Mouse (Mus musculus): ENCODE measurements at regions not wholly inside any gene's neighbourhood (a gene's known extent, or its start where the extent isn't known, plus 50 kb on each side); places are given as distances from the start of the nearest gene placed in this dataset.

DNA sequence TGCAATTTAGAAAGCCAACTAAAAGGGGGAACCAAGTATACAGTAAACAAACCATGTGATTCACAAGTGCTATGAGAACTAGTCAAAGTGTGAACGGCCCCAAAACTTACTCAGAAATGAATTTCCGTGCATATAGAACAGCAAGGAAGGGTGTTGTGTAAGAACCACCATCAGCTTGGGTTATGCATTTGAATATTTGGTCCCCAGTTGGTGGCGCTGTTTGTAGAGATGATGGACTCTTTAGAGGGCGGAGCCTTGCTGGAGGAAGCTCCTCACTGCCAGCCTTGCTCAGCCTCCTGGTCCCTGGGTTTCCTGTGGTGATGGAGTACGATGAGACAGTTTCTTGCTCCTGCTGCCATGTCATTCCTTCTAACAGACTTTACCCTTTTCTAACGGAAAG, 556.7 kb upstream of the Adgrl2 start:
- no peak overlapping the region for H3K4me2 ChIP-seq (ENCODE audit: insufficient read depth, low read depth, poor library complexity, severe bottlenecking)
- H3K4me3 ChIP-seq (replicated peaks in 1 of 3; ENCODE audit: low read depth in 2 of 3, low read length in 2 of 3, poor library complexity in 1 of 3): no peak overlapping the region
- no peak overlapping the region for H3K27ac ChIP-seq (ENCODE audit: insufficient read depth, low read depth)
- in situ Hi-C loops (cut with MboI; ENCODE audit: low pct_ligation_motif_present, low pct_unique_long_range_greater_than_20kb, low sequenced_read_pairs): no loop called here
- dilution Hi-C loops (cut with MboI; ENCODE audit: extremely low pct_ligation_motif_present, extremely low pct_unique_long_range_greater_than_20kb, low sequenced_read_pairs): no loop called here
- H3K79me2 ChIP-seq (replicated peaks; ENCODE audit: control insufficient read depth, extremely low read depth, insufficient read depth, poor library complexity, severe bottlenecking): no peaks in the 10 kb centered on the region
- H3K4me1 ChIP-seq (ENCODE audit: control insufficient read depth in 1 of 2, insufficient read depth in 2 of 2): 0 out of 4 replicates have a peak, but pooled peaks cover 0 to 4% of the 10 kb centered on the region in 2 experiments
- H3K9ac ChIP-seq (ENCODE audit: insufficient read depth, low read depth): no peak overlapping the region
- TF ChIP-seq SMC3 (IDR thresholded peaks at IDR 0.05; ENCODE audit: low read depth, low read length) (peak; percentile 72), RAD21 (IDR thresholded peaks at IDR 0.05; ENCODE audit: low read depth, low read length) (peak; percentile 71), ZMIZ1 (IDR thresholded peaks at IDR 0.05; ENCODE audit: low read depth, low read length) (no peak), ZKSCAN1 (IDR thresholded peaks at IDR 0.05; ENCODE audit: borderline replicate concordance, low read depth, low read length) (no peak), CTCF (conservative IDR thresholded peaks at IDR 0.05 in 1 of 2, IDR thresholded peaks at IDR 0.05 in 1 of 2; ENCODE audit: low read depth in 2 of 2, low read length in 2 of 2) (peak; percentile 60 to 84), NRF1 (IDR thresholded peaks at IDR 0.05; ENCODE audit: low read depth, low read length) (no peak)
- no peaks in the 10 kb centered on the region for H3K27me3 ChIP-seq (replicated peaks)
- no peaks in the 10 kb centered on the region for H3K36me3 ChIP-seq (replicated peaks in 1 of 2; ENCODE audit: control insufficient read depth in 1 of 2, insufficient read depth in 1 of 2, low read length in 1 of 2)
- DNase-seq (ENCODE audit: extremely low read depth): peak; percentile 94
- no peaks in the 10 kb centered on the region for H3K9me3 ChIP-seq (replicated peaks; ENCODE audit: low read length)

DNA sequence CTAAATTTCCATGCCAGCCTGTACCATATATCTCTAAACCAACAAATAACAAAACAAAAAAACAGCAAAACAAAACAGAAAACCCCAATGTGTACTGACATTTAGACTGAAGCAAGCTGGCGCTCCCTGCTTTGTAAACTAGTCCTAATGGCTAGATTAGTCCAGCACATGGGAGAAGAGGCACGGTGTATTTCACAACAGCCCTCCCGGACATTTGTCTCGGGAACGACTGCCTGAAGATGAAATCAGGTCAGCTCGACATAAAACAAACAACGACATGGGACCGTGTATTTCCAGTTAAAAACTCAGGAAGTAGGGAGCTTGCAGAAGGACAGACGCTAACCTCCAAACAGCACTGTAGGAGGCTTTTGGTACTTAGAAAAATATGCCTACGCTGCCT, 555.9 kb upstream of the Adgrl2 start:
- Histone ChIP-seq H3K27me3 (replicated peaks) (no peaks in the 10 kb centered on the region), H3K27ac (ENCODE audit: insufficient read depth, low read depth) (no peak overlapping the region), H3K36me3 (replicated peaks in 1 of 2; ENCODE audit: control insufficient read depth in 1 of 2, insufficient read depth in 1 of 2, low read length in 1 of 2) (no peaks in the 10 kb centered on the region), H3K79me2 (replicated peaks; ENCODE audit: control insufficient read depth, extremely low read depth, insufficient read depth, poor library complexity, severe bottlenecking) (no peaks in the 10 kb centered on the region), H3K4me2 (ENCODE audit: insufficient read depth, low read depth, poor library complexity, severe bottlenecking) (no peak overlapping the region), H3K9me3 (replicated peaks; ENCODE audit: low read length) (no peaks in the 10 kb centered on the region), H3K4me3 (replicated peaks in 1 of 3; ENCODE audit: low read depth in 2 of 3, low read length in 2 of 3, poor library complexity in 1 of 3) (no peak overlapping the region), H3K4me1 (ENCODE audit: control insufficient read depth in 1 of 2, insufficient read depth in 2 of 2) (0 out of 4 replicates have a peak, but pooled peaks cover 0 to 4% of the 10 kb centered on the region in 2 experiments), H3K9ac (ENCODE audit: insufficient read depth, low read depth) (no peak overlapping the region)
- TF ChIP-seq ZNF384 (IDR thresholded peaks at IDR 0.05; ENCODE audit: low read depth, low read length) (no peak), POLR2A (IDR thresholded peaks at IDR 0.05; ENCODE audit: low read depth, low read length) (no peak), JUN (IDR thresholded peaks at IDR 0.05; ENCODE audit: insufficient read depth, low read depth, low read length) (no peak), ZKSCAN1 (IDR thresholded peaks at IDR 0.05; ENCODE audit: borderline replicate concordance, low read depth, low read length) (no peak), PAX5 (IDR thresholded peaks at IDR 0.05; ENCODE audit: low read length) (no peak), CHD1 (IDR thresholded peaks at IDR 0.05; ENCODE audit: low read depth, low read length) (no peak), UBTF (IDR thresholded peaks at IDR 0.05; ENCODE audit: low read depth, low read length) (no peak), NRF1 (IDR thresholded peaks at IDR 0.05; ENCODE audit: low read depth, low read length) (no peak)
- DNase-seq (ENCODE audit: extremely low read depth): no peak
- in situ Hi-C loops (cut with MboI; ENCODE audit: low pct_ligation_motif_present, low pct_unique_long_range_greater_than_20kb, low sequenced_read_pairs) (no loop called here), dilution Hi-C loops (cut with MboI; ENCODE audit: extremely low pct_ligation_motif_present, extremely low pct_unique_long_range_greater_than_20kb, low sequenced_read_pairs) (no loop called here)

DNA sequence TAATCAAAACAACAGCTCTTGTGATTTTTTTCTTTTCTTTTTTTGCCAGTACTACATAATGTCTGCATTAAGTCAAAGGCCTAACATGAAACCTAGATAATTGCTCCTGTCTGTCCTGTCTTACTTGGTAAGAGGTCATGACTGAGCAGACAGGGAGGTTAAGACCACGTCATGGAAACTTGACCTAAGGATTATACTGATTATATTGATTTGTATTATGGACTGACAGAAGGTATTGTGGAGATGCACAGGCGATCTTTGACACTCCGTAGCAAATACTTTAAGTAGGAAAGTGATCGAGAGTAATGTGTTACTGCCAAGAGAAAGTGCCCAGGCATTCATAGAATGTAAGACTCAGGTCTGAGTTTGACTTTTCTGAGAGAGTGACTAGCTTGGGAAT, 543.8 kb upstream of the Adgrl2 start:
- H3K36me3 ChIP-seq (replicated peaks in 1 of 2; ENCODE audit: control insufficient read depth in 1 of 2, insufficient read depth in 1 of 2, low read length in 1 of 2): no peaks in the 10 kb centered on the region
- H3K9me3 ChIP-seq (replicated peaks; ENCODE audit: low read length): peaks cover 3% of the 10 kb centered on the region
- no peak overlapping the region for H3K9ac ChIP-seq (ENCODE audit: insufficient read depth, low read depth)
- in situ Hi-C loops (cut with MboI; ENCODE audit: low pct_ligation_motif_present, low pct_unique_long_range_greater_than_20kb, low sequenced_read_pairs): no loop called here
- H3K4me1 ChIP-seq (ENCODE audit: control insufficient read depth in 1 of 2, insufficient read depth in 2 of 2): no peaks in the 10 kb centered on the region
- no peak for DNase-seq (ENCODE audit: extremely low read depth)
- H3K4me2 ChIP-seq (ENCODE audit: insufficient read depth, low read depth, poor library complexity, severe bottlenecking): no peak overlapping the region
- H3K4me3 ChIP-seq (replicated peaks in 1 of 3; ENCODE audit: low read depth in 2 of 3, low read length in 2 of 3, poor library complexity in 1 of 3): no peak overlapping the region
- dilution Hi-C loops (cut with MboI; ENCODE audit: extremely low pct_ligation_motif_present, extremely low pct_unique_long_range_greater_than_20kb, low sequenced_read_pairs): no loop called here
- no peaks in the 10 kb centered on the region for H3K27me3 ChIP-seq (replicated peaks)
- no peak for TF ChIP-seq BHLHE40 (IDR thresholded peaks at IDR 0.05; ENCODE audit: low read depth, low read length)
- TF ChIP-seq MAX (IDR thresholded peaks at IDR 0.05; ENCODE audit: low read length): no peak
- no peak for TF ChIP-seq SMC3 (IDR thresholded peaks at IDR 0.05; ENCODE audit: low read depth, low read length)
- no peak for TF ChIP-seq GABPA (IDR thresholded peaks at IDR 0.05; ENCODE audit: insufficient replicate concordance, low read depth, low read length)
- no peak for TF ChIP-seq JUN (IDR thresholded peaks at IDR 0.05; ENCODE audit: insufficient read depth, low read depth, low read length)
- TF ChIP-seq ZMIZ1 (IDR thresholded peaks at IDR 0.05; ENCODE audit: low read depth, low read length): no peak
- no peak for TF ChIP-seq EP300 (IDR thresholded peaks at IDR 0.05; ENCODE audit: low read length)
- no peak for TF ChIP-seq HCFC1 (IDR thresholded peaks at IDR 0.05; ENCODE audit: low read depth, low read length)
- no peak for TF ChIP-seq ELF1 (IDR thresholded peaks at IDR 0.05; ENCODE audit: low read depth, low read length)
- TF ChIP-seq NELFE (IDR thresholded peaks at IDR 0.05; ENCODE audit: low read depth, low read length): no peak
- no peak for TF ChIP-seq E2F4 (IDR thresholded peaks at IDR 0.05; ENCODE audit: insufficient replicate concordance, low read depth, low read length)
- TF ChIP-seq ETS1 (conservative IDR thresholded peaks at IDR 0.05; ENCODE audit: low read depth, low read length): no peak
- H3K27ac ChIP-seq (ENCODE audit: insufficient read depth, low read depth): no peak overlapping the region
- no peaks in the 10 kb centered on the region for H3K79me2 ChIP-seq (replicated peaks; ENCODE audit: control insufficient read depth, extremely low read depth, insufficient read depth, poor library complexity, severe bottlenecking)
